Mouse (Mus musculus) liver, embryonic 12.5 days (tissue): ENCODE results near the gene Cep97. TPM values are rescaled to one million over a fixed set of nuclear protein-coding genes. Genes with fewer than 3 reads are reported as not detected.

Source experiments
- ATAC-seq: fragments of 200-750 bp; cut with Nextera tagmentation; 2 replicates; pipeline ENCODE4 v1.8.0; 2017; ENCODE audit warnings: moderate number of reproducible peaks, mild to moderate bottlenecking, moderate library complexity
- H3K27ac ChIP-seq: fragments of 300-500 bp; sonication (generic); 2 replicates; pipeline ENCODE4 v1.5.1; 2016; ENCODE audit warnings: mild to moderate bottlenecking
- H3K27me3 ChIP-seq: fragments of 300-500 bp; sonication (generic); replicated peaks from 2 replicates; pipeline ENCODE4 v1.6.1; 2016; ENCODE audit warnings: mild to moderate bottlenecking, moderate library complexity
- H3K36me3 ChIP-seq: fragments of 300-500 bp; sonication (generic); 2 replicates; pipeline ENCODE4 v1.6.1; 2016; ENCODE audit warnings: mild to moderate bottlenecking, moderate library complexity
- H3K4me1 ChIP-seq: fragments of 300-500 bp; sonication (generic); 2 replicates; pipeline ENCODE4 v1.6.1; 2016
- H3K4me2 ChIP-seq: fragments of 300-500 bp; sonication (generic); 2 replicates; pipeline ENCODE4 v1.6.1; 2016; ENCODE audit warnings: mild to moderate bottlenecking, moderate library complexity
- H3K4me3 ChIP-seq: fragments of 300-500 bp; sonication (generic); 2 replicates; pipeline ENCODE4 v1.5.1; 2016; ENCODE audit warnings: mild to moderate bottlenecking, moderate library complexity
- H3K9ac ChIP-seq: fragments of 300-500 bp; sonication (generic); 2 replicates; pipeline ENCODE4 v1.6.1; 2016; ENCODE audit warnings: mild to moderate bottlenecking, moderate library complexity
- H3K9me3 ChIP-seq: fragments of 300-500 bp; sonication (generic); replicated peaks from 2 replicates; pipeline ENCODE4 v1.6.1; 2016; ENCODE audit warnings: mild to moderate bottlenecking, moderate library complexity
- WGBS: fragments of 180-500 bp; shearing (Covaris S2); methylation state at CpG from one replicate; pipeline ENCODE4 v1.1.7; 2016; ENCODE audit not compliant: insufficient replicate concordance; 5-methylcytosine and 5-hydroxymethylcytosine counted together
- polyA plus RNA-seq: library from polyadenylated mRNA; unstranded; fragments of >200 nt; fragmentation: Nextera tagmentation; extraction: Ambion mirVana; gene quantifications from 2 replicates; pipeline ENCODE4 v1.2.1, GENCODE M21; 2016

The Cep97 gene
- polyA plus RNA-seq, 1 experiment from 2014 or later: 6.0 TPM

DNA sequence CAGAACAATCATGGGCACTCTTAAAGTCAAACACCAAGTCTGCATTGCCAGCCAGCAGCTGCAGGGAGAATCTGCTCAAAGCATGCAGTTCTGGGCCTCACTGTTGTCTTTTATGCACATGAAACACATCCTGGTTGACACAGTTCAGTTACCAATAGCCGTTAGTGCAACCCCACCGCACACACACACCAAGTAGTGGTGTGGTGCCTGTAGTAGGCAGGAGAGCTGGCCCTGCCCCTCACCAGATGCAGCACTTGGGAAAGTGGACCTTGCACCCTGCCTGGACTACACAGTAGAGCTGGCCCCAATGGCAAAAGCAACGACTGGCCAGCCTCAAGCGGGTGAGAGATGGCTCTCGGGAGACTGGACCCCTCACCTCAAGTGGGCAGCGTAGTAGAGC lies 5.0 kb upstream of the Cep97 start:
- H3K9ac ChIP-seq: no peak overlapping the region
- H3K4me3 ChIP-seq: no peak overlapping the region
- no peak for ATAC-seq
- H3K27me3 ChIP-seq: no peaks in the 10 kb centered on the region
- WGBS: 76% methylated on average over 6 of the region's 6 CpGs
- no peak overlapping the region for H3K27ac ChIP-seq
- H3K4me2 ChIP-seq: no peak overlapping the region
- H3K36me3 ChIP-seq: no peaks in the 10 kb centered on the region
- H3K4me1 ChIP-seq: no peaks in the 10 kb centered on the region
- no peaks in the 10 kb centered on the region for H3K9me3 ChIP-seq

GRCm38 (mm10) chr16:55938761-55939160 lies 4.1 kb upstream of the Cep97 start:
- no peaks in the 10 kb centered on the region for H3K4me1 ChIP-seq
- no peak overlapping the region for H3K4me2 ChIP-seq
- whole genome bisulfite sequencing: 67% methylated on average over 4 of the region's 4 CpGs
- no peak overlapping the region for H3K4me3 ChIP-seq
- H3K27me3 ChIP-seq: no peaks in the 10 kb centered on the region
- H3K9ac ChIP-seq: no peak overlapping the region
- ATAC-seq: no peak
- no peaks in the 10 kb centered on the region for H3K9me3 ChIP-seq
- H3K36me3 ChIP-seq: no peaks in the 10 kb centered on the region
- H3K27ac ChIP-seq: no peak overlapping the region

DNA sequence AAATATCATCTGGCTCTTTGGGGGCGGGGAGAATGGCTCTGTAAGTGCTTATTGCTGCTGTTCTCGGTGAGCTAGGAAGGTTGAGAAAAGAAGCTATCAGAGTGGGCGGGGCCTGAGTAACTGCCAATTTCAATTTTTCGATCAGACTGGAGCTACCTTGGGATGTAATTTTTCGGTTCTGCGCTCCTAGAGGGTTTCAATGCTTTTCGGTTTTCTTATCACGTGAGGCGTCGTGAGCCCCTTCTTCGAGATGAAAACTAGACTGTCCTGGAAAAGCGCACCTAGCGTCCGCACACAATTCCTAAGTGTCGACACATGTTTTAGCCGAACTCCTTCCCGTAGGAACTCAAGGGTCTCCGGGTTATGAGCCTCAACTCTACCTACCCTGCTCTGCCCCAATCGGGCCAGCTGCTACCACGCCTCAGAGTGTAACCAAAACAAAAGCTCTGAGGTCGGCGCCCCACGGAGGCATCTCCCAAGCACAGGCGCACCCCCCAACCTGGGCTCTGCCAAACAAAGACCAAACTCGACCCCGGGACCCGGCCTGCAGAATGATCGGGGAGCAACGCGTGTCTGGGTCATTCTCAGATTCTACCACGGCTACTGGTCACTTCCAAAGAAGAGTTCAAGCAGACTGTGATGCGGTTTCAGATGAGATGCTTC lies 843 bp downstream of the Cep97 start:
- no peaks in the 10 kb centered on the region for H3K27me3 ChIP-seq
- H3K4me1 ChIP-seq: peaks cover 16% of the 10 kb centered on the region
- H3K4me3 ChIP-seq: peak overlapping the region; percentile 79
- H3K9me3 ChIP-seq: no peaks in the 10 kb centered on the region
- peak overlapping the region; percentile 80 for H3K9ac ChIP-seq
- under 1% methylated on average over 32 of the region's 32 CpGs for WGBS
- ATAC-seq: peak; percentile 35
- H3K36me3 ChIP-seq: 0 out of 2 replicates have a peak, but pooled peaks cover 8% of the 10 kb centered on the region
- H3K4me2 ChIP-seq: peak overlapping the region; percentile 85
- peak overlapping the region; percentile 80 for H3K27ac ChIP-seq

DNA sequence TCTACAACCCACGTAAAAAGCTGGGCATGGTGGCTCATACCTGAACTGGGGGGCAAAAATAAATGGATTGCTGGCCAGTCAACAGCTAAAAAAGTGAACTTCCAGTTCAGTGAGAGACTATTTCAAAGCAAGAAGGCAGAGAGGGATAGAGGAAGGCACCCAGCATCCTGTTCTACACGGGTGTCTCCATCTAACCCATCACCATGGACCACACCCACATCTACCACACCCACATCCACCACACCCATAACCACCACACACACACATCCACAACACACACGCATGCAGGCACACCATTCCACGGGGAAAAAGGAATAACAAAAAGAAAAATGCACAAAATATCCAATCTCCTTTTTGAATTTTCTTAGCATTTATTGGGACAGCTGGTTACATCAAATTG lies 10.6 kb downstream of the Cep97 start:
- ATAC-seq: peak; percentile 83
- Histone ChIP-seq H3K27me3 (no peaks in the 10 kb centered on the region), H3K9me3 (no peaks in the 10 kb centered on the region), H3K9ac (no peak overlapping the region), H3K4me3 (no peak overlapping the region), H3K4me1 (peaks cover 10% of the 10 kb centered on the region), H3K4me2 (no peak overlapping the region), H3K36me3 (peaks cover 49% of the 10 kb centered on the region), H3K27ac (no peak overlapping the region)
- 62% methylated on average over 4 of the region's 4 CpGs for WGBS

DNA sequence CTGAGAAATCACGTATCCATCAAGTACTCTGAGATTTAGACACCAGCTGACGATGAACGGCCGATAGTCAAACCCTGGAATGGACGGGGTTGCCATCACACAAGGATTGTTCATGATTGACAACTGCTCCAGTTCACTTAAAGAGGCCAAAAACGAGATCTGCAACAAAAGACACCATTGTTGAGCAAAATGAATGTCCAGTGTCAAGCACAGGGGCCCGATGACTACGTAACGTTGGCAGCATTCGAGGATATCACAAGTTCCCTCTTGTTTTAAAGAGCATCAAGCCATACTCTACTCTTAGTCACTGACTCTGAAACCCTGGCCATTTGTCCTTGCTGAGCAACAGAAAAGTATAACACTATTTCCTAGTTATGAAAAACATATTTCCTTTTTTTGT lies 12.6 kb downstream of the Cep97 start:
- ATAC-seq: no peak
- H3K36me3 ChIP-seq: peaks cover 51% of the 10 kb centered on the region
- H3K4me2 ChIP-seq: no peak overlapping the region
- 85% methylated on average over 10 of the region's 10 CpGs for WGBS
- peaks cover 10% of the 10 kb centered on the region for H3K4me1 ChIP-seq
- no peaks in the 10 kb centered on the region for H3K27me3 ChIP-seq
- no peak overlapping the region for H3K9ac ChIP-seq
- H3K4me3 ChIP-seq: no peak overlapping the region
- no peak overlapping the region for H3K27ac ChIP-seq
- no peaks in the 10 kb centered on the region for H3K9me3 ChIP-seq

DNA sequence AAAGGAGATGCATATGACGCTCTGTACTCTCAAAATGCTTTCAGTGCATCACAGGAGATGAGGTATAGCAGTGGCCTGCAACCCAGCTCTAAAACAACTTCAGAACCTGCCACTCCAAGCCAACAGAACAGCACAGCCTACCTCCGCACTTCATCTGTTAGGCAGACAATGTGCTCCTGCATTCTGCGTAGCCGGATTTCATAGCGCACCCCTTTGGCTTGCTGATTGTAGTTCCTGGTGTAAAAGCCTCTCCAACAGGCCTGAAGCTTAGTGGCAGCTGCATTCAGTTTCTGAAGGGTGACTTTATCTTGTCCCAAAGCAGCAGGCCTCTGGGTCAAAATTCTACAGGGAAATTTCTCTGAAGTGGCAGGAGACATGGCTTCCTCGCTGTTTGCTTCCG lies 19.9 kb downstream of the Cep97 start:
- no peak overlapping the region for H3K9ac ChIP-seq
- ATAC-seq: no peak
- 91% methylated on average over 7 of the region's 7 CpGs for WGBS
- no peaks in the 10 kb centered on the region for H3K4me1 ChIP-seq
- no peak overlapping the region for H3K4me2 ChIP-seq
- H3K36me3 ChIP-seq: peaks cover 47% of the 10 kb centered on the region
- H3K4me3 ChIP-seq: no peak overlapping the region
- no peak overlapping the region for H3K27ac ChIP-seq
- H3K9me3 ChIP-seq: no peaks in the 10 kb centered on the region
- H3K27me3 ChIP-seq: no peaks in the 10 kb centered on the region

DNA sequence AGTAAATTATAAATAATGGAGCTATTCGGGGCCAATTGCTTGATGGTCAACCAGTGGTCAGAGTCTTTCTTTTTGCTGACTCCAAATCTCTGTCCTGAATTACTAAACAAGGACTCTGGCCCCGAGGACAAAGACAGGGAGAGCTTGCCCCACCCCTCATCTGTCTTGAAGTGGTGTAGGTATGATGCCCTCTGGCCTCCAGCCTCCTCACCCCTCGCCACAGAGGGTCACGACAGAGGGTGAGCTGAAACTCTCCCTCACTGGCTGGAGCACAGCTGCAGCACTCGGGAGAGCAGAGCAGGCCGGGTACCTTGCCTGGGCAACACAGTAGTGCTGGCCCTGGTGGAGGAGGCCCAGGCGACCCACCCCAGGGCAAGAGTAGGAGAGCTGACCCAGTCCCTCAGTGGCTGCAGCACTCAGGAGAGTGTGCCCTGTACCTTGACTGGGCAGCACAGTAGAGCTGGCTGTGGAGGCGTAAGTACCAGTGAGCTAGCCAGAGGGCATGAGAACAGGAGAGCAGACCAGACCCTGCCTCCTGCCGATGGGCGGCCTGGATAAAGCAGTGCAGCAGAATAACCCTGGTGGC lies 24.4 kb downstream of the Cep97 start:
- peaks cover 43% of the 10 kb centered on the region for H3K36me3 ChIP-seq
- H3K9ac ChIP-seq: no peak overlapping the region
- no peak overlapping the region for H3K27ac ChIP-seq
- H3K4me2 ChIP-seq: no peak overlapping the region
- ATAC-seq: 0 out of 2 replicates have a peak, but pooled peaks have one; percentile 35
- no peaks in the 10 kb centered on the region for H3K9me3 ChIP-seq
- 86% methylated on average over 10 of the region's 10 CpGs for WGBS
- no peak overlapping the region for H3K4me3 ChIP-seq
- no peaks in the 10 kb centered on the region for H3K4me1 ChIP-seq
- H3K27me3 ChIP-seq: no peaks in the 10 kb centered on the region

DNA sequence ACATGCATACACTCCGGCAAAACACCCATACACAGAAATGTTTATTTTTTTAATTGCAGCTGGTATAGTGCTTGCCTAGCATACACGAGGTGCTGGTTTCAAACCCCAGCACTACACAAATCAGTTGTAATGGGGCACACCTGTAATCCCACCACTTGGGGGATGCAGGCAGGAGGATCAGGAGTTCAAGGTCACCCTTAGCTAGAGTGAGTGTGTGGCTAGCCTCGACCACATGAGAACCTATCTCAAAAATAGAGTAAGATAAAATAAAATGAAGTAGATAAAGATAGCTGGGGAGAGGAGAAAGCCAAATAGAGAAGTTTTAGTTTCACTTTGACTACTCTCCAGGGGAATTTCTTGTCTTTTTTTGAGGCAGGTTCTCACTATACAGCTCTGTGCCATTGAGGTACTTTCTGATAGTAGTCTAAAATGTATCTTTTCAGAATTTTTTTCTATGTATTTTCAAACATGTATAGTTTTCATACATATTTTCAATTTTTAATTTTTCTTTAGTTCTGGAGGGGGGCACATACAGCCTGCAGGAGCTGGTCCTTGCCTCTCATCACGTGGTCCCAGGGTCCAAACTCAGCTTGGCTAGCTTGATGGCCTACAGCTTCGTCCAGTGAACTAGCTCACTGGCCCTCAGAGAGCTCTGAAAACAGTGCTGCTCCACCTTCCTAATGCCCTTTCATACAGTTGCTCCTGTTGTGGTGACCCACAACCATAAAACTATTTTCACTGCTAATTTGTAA lies 27.6 kb downstream of the Cep97 start:
- no peaks in the 10 kb centered on the region for H3K9me3 ChIP-seq
- H3K36me3 ChIP-seq: peaks cover 44% of the 10 kb centered on the region
- H3K4me2 ChIP-seq: no peak overlapping the region
- no peak overlapping the region for H3K27ac ChIP-seq
- no peaks in the 10 kb centered on the region for H3K27me3 ChIP-seq
- H3K4me1 ChIP-seq: no peaks in the 10 kb centered on the region
- no peak overlapping the region for H3K9ac ChIP-seq
- H3K4me3 ChIP-seq: no peak overlapping the region
- no peak for ATAC-seq
- 72% methylated on average over 5 of the region's 5 CpGs for WGBS

GRCm38 (mm10) chr16:55905370-55905769 lies 29.3 kb downstream of the Cep97 start:
- Histone ChIP-seq H3K27ac (no peak overlapping the region), H3K4me1 (no peaks in the 10 kb centered on the region), H3K27me3 (no peaks in the 10 kb centered on the region), H3K9ac (no peak overlapping the region), H3K36me3 (peaks cover 34% of the 10 kb centered on the region), H3K9me3 (no peaks in the 10 kb centered on the region), H3K4me2 (no peak overlapping the region), H3K4me3 (no peak overlapping the region)
- ATAC-seq: no peak
- 87% methylated on average over 25 of the region's 25 CpGs for whole genome bisulfite sequencing

DNA sequence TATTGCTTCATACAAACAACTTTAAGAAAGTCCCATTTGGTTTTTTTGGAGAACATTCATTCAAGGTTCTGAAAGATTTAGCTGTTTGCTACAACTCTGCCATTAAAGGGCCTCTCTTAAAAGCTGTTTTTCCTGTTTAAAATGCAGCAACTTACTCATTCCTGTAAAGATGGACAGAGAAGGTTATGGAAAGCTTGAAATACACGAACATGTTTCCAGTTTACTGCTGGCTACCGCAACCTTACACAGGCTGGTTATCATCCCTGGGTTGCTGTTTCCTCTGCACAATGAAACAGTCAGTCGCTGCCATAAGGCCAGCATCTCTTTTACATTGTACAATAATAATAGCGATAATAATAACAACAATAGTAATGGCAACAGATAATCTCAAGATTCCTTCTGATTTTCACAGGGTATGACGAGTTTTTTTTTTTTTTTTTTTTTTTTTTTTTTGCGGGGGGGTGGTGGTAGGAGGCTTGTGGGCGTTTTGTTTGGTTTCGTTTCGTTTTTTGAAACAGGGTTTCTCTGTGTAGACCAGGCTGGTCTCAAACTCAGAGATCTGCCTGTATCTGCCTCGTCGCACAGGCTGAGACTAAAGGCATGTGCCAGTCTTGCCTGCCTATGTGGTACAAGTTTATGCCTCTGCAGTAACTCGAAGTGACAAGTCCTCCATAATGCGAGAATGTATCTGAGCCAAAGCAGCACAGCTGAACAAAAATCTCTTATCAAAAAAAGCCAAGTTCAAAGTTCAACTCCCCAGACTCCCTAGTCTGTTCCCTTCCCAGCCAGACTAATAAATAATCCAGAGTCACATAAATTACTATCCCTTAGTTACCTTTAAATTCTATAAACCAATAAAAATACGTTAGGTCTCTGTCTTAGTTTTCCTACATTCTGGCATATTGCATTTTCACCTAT lies 32.6 kb downstream of the Cep97 start:
- Histone ChIP-seq H3K27ac (no peak overlapping the region), H3K36me3 (peaks cover 20% of the 10 kb centered on the region), H3K9ac (no peak overlapping the region), H3K4me1 (peaks cover 5% of the 10 kb centered on the region; the same call in 1 of the 2 replicates), H3K4me3 (no peak overlapping the region), H3K27me3 (no peaks in the 10 kb centered on the region), H3K9me3 (no peaks in the 10 kb centered on the region), H3K4me2 (no peak overlapping the region)
- ATAC-seq: no peak
- WGBS: 81% methylated on average over 14 of the region's 14 CpGs

DNA sequence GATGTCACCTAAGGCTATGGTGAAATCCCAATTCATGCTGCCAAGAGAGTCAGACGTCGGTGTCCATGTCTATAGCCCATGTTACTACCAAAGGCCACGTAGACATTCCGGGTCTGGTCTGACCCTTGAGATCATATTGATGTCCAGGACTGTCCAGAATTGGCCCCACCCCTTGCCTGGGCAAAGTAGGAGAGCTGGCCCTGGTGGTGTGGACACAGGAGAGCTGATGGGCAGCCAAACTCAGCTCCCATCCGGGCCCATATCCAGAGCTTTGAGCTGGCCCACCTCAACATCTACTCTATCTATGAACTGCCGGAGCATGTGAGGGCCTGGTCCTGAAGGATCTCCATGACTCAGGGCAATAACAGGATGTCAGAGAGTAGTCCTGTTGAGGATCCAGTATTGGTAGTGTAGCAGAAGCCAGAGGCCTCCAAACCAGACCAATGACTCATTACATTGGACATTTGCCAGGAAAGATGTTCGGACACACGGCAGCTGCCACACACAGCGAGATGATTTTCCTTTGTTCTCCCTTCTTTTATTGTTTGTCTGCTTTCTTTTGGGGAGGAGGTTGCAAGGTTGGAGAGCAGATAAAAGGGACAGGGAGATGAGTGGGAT lies 36.2 kb downstream of the Cep97 start:
- WGBS: 74% methylated on average over 9 of the region's 9 CpGs
- H3K4me2 ChIP-seq: no peak overlapping the region
- H3K4me3 ChIP-seq: no peak overlapping the region
- H3K4me1 ChIP-seq: peaks cover 35% of the 10 kb centered on the region
- ATAC-seq: no peak
- no peak overlapping the region for H3K27ac ChIP-seq
- H3K9me3 ChIP-seq: no peaks in the 10 kb centered on the region
- no peaks in the 10 kb centered on the region for H3K36me3 ChIP-seq
- H3K9ac ChIP-seq: no peak overlapping the region
- H3K27me3 ChIP-seq: no peaks in the 10 kb centered on the region
